Mouse (Mus musculus) liver, postnatal 0 days (tissue): ENCODE data around the gene Serpini1. TPM values are rescaled to one million over a fixed set of nuclear protein-coding genes. Genes with fewer than 3 reads are reported as not detected.

ENCODE experiments used
- ATAC-seq: fragments of 200-750 bp; cut with Nextera tagmentation; 2 replicates; pipeline ENCODE4 v1.8.0; 2017; ENCODE audit warnings: mild to moderate bottlenecking, moderate library complexity
- DNase-seq: peaks from one replicate; pipeline ENCODE4 v3.0.0-alpha.2; 2016
- H3K27ac ChIP-seq: fragments of 300-500 bp; sonication (generic); 2 replicates; pipeline ENCODE4 v1.5.1; 2014; ENCODE audit warnings: antibody characterized with exemption, moderate library complexity, mild to moderate bottlenecking, low read depth
- H3K27me3 ChIP-seq: fragments of 300-500 bp; sonication (generic); 2 replicates; pipeline ENCODE4 v1.6.1; 2014; ENCODE audit warnings: low read length, control low read depth, mixed read lengths; ENCODE audit not compliant: insufficient read depth
- H3K36me3 ChIP-seq: fragments of 300-500 bp; sonication (generic); replicated peaks from 2 replicates; pipeline ENCODE4 v1.6.1; 2014; ENCODE audit warnings: mild to moderate bottlenecking, control low read depth, low read length, moderate library complexity, mixed read lengths; ENCODE audit not compliant: insufficient read depth
- H3K4me1 ChIP-seq: fragments of 300-500 bp; sonication (generic); 2 replicates; pipeline ENCODE4 v1.6.1; 2014; ENCODE audit warnings: antibody characterized with exemption, mild to moderate bottlenecking, control low read depth; ENCODE audit not compliant: insufficient read depth
- H3K4me2 ChIP-seq: fragments of 300-500 bp; sonication (generic); 2 replicates; pipeline ENCODE4 v1.6.1; 2014; ENCODE audit warnings: low read depth, mild to moderate bottlenecking, low read length, moderate library complexity, mixed read lengths
- H3K4me3 ChIP-seq: fragments of 300-500 bp; sonication (generic); 2 replicates; pipeline ENCODE4 v1.5.1; 2014; ENCODE audit warnings: low read depth, low read length
- H3K9ac ChIP-seq: fragments of 300-500 bp; sonication (generic); replicated peaks from 2 replicates; pipeline ENCODE4 v1.6.1; 2014; ENCODE audit warnings: mild to moderate bottlenecking, moderate library complexity
- H3K9me3 ChIP-seq: fragments of 300-500 bp; sonication (generic); 2 replicates; pipeline ENCODE4 v1.6.1; 2016; ENCODE audit warnings: mild to moderate bottlenecking, control low read depth, low read length, mixed read lengths
- CTCF ChIP-seq: sonication (generic); IDR thresholded peaks from 2 replicates; pipeline ENCODE4 v1.5.1; 2016; ENCODE audit warnings: antibody characterized with exemption, low read depth
- EP300 ChIP-seq: IDR thresholded peaks from 2 replicates; pipeline ENCODE4 v1.6.1; 2016; ENCODE audit warnings: antibody characterized with exemption, low read depth, mild to moderate bottlenecking
- WGBS: fragments of 180-500 bp; shearing (Covaris S2); extraction: QIAGEN DNeasy Blood & Tissue Kit; methylation state at CpG from one replicate; pipeline ENCODE4 v1.1.7; 2014; ENCODE audit not compliant: insufficient replicate concordance; 5-methylcytosine and 5-hydroxymethylcytosine counted together
- polyA plus RNA-seq: library from polyadenylated mRNA; unstranded; fragments of >200 nt; fragmentation: Nextera tagmentation; extraction: Ambion mirVana; gene quantifications from 2 replicates; pipeline ENCODE4 v1.2.1, GENCODE M21; 2015

Serpini1 gene
- 0.15 and 0.45 TPM in 2 replicates for polyA plus RNA-seq

- Histone ChIP-seq H3K36me3 (no peaks in the 10 kb centered on the region), H3K27ac (peak within 1 kb of the TSS; percentile 98), H3K4me1 (peaks cover 13% of the 10 kb centered on the region), H3K27me3 (no peaks in the 10 kb centered on the region), H3K4me3 (peak within 1 kb of the TSS; percentile 98), H3K9ac (peak within 1 kb of the TSS; percentile 99), H3K9me3 (no peaks in the 10 kb centered on the region), H3K4me2 (peak within 1 kb of the TSS; percentile 89)
- under 1% methylated on average over 19 of the region's 19 CpGs for WGBS
- TF ChIP-seq CTCF = no peak
- no peak for TF ChIP-seq EP300
- peak; percentile 81 for ATAC-seq
- DNase-seq = peak; percentile 87
Observed at GRCm38 (mm10) chr3:75557292-75557691, at the start of gene Serpini1. Gene Serpini1 (plus strand): TSS chr3:75557547.

- H3K27ac ChIP-seq = no peak overlapping the region
- TF ChIP-seq CTCF (peak; percentile 76), EP300 (no peak)
- H3K9me3 ChIP-seq = no peaks in the 10 kb centered on the region
- H3K27me3 ChIP-seq = no peaks in the 10 kb centered on the region
- no peak overlapping the region for H3K9ac ChIP-seq
- ATAC-seq = no peak
- H3K4me2 ChIP-seq = no peak overlapping the region
- peak; percentile 57 for DNase-seq
- H3K36me3 ChIP-seq = peaks cover 11% of the 10 kb centered on the region
- H3K4me3 ChIP-seq = no peak overlapping the region
- WGBS = 76% methylated on average over 7 of the region's 7 CpGs
- H3K4me1 ChIP-seq = no peaks in the 10 kb centered on the region
Observed at GRCm38 (mm10) chr3:75517631-75518250, 39.6 kb upstream of the Serpini1 start.

DNA sequence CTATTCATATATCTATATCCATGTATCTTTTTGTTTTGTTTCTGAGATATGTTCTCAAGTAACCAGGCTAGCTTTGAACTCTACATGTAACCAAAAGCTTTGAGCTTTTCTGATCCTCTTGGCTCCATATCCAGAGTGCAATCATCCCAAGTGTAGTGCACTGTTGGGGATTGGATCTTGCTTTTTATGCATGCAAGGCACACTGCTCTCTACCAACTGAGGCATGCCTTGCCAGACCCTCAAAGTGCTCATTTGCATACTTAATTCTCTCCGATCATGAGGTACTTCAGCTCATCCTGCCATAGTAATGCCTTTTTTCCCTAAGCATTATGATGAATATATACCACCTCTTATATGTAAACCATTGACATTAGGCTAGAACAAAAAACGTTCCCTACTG, 36.0 kb upstream of the Serpini1 start:
- H3K9me3 ChIP-seq = no peaks in the 10 kb centered on the region
- no peaks in the 10 kb centered on the region for H3K27me3 ChIP-seq
- no peaks in the 10 kb centered on the region for H3K4me1 ChIP-seq
- no peak overlapping the region for H3K4me2 ChIP-seq
- WGBS = 88% methylated on average over 2 of the region's 2 CpGs
- H3K27ac ChIP-seq = no peak overlapping the region
- TF ChIP-seq EP300 = no peak
- no peak for TF ChIP-seq CTCF
- H3K9ac ChIP-seq = no peak overlapping the region
- peaks cover 15% of the 10 kb centered on the region for H3K36me3 ChIP-seq
- DNase-seq (no peak), ATAC-seq (no peak)
- H3K4me3 ChIP-seq = no peak overlapping the region

DNA sequence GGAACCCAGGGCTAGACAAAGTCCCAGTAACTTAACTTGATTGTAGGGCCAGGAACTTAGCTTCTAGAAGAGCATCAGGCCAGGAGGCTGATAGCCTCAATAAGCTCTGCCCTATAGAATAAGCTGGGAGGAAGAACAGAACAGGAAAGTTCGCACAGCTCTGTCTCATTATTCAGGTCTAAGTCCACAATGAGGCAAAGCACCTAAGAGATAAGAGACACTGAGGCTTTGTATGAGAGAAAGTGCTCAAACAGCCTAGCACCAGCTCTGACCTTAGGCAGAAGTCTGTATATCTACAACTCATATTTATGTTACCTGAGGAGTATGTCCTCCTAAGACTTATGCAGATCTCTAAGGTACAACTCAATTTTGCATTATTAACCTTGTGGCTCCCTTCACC, 34.8 kb upstream of the Serpini1 start:
- WGBS = 60% methylated on average over 1 of the region's 1 CpGs
- no peak overlapping the region for H3K27ac ChIP-seq
- ATAC-seq = no peak

DNA sequence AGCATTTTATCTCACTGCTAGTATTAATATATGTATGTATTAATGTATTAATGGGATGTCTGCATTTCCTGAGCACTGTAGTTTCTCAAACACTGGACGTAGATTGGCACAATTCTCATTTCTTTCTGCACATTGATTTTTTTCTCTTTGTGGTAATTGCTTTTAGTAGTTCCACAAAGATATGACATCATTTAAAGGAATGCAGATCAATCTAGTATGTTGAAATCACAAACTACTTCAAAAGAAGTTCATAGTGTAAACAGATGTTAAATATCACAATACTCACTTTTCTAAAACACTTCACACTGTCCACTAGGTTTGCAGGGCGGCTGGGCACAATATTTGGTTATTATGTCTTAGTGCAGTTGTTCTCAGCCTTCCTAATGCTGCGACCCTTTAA, 26.3 kb upstream of the Serpini1 start:
- WGBS = 76% methylated on average over 3 of the region's 3 CpGs

More for the DNA sequence above, 34.8 kb upstream of the Serpini1 start:
- Histone ChIP-seq H3K4me3 (no peak overlapping the region), H3K36me3 (peaks cover 24% of the 10 kb centered on the region), H3K4me1 (no peaks in the 10 kb centered on the region), H3K9me3 (no peaks in the 10 kb centered on the region), H3K4me2 (no peak overlapping the region), H3K27me3 (no peaks in the 10 kb centered on the region), H3K9ac (no peak overlapping the region)
- TF ChIP-seq EP300 = no peak
- no peak for TF ChIP-seq CTCF
- DNase-seq = no peak

DNA sequence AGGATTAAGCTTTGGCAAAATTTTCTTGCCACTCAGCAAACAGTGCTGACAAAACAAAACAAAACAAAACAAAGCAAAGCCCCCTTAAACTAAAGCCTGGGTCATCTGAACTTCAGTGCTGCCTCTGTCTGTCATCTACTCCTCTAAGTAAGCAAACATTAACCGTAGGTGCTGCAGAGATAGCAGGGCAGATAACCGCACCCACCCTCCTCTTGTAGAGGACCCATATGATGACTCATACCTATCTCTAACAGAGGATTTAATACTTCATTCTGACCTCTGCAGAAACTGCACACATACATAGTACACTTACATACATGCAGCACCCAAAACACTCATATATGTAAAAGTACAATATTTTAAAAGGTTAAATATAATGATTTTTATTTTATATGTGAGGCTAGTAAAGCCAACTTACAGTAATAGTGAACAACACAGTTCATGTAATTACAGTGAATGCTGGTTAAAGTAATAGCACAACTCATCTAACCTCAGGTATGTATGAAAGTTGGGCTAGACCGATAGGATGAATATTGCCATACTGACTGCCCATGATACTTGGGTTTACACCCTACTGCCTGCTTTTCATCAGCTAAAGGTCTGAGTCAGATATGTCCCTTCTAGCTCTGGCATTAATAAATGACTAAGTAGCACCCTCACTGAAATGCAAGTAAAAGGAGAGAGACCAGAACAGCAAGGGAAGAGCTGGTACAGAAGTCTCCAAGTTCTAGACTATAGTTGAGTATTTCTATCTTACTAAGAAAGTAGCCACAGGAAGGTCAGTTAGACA, 23.1 kb upstream of the Serpini1 start:
- no peak; the same call in 1 of the 2 replicates for ATAC-seq
- no peaks in the 10 kb centered on the region for H3K9me3 ChIP-seq
- no peak for DNase-seq
- H3K27me3 ChIP-seq = no peaks in the 10 kb centered on the region
- H3K4me3 ChIP-seq = no peak overlapping the region
- TF ChIP-seq CTCF = no peak
- TF ChIP-seq EP300 = no peak
- no peak overlapping the region for H3K4me2 ChIP-seq
- no peak overlapping the region for H3K27ac ChIP-seq
- WGBS = 48% methylated on average over 3 of the region's 3 CpGs
- peaks cover 8% of the 10 kb centered on the region; the same call in 1 of the 2 replicates for H3K4me1 ChIP-seq
- H3K9ac ChIP-seq = no peak overlapping the region
- H3K36me3 ChIP-seq = peaks cover 7% of the 10 kb centered on the region

More for the DNA sequence above, 26.3 kb upstream of the Serpini1 start:
- Histone ChIP-seq H3K4me1 (peaks cover 8% of the 10 kb centered on the region; the same call in 1 of the 2 replicates), H3K27me3 (no peaks in the 10 kb centered on the region), H3K4me2 (no peak overlapping the region), H3K27ac (no peak overlapping the region), H3K4me3 (no peak overlapping the region), H3K36me3 (peaks cover 19% of the 10 kb centered on the region), H3K9ac (no peak overlapping the region), H3K9me3 (no peaks in the 10 kb centered on the region)
- DNase-seq (no peak), ATAC-seq (peak; percentile 55; the same call in 1 of the 2 replicates)
- TF ChIP-seq EP300 (no peak), CTCF (no peak)
